Mouse (Mus musculus) bone marrow macrophage, adult 2 months (primary cell): ENCODE results near the gene Arhgap23.

Source experiments
- CTCF ChIP-seq: IDR thresholded peaks from 2 replicates; pipeline ENCODE4 v1.5.1; 2012; ENCODE audit warnings: low read depth, mild to moderate bottlenecking, low read length, moderate library complexity
- POLR2A ChIP-seq: IDR thresholded peaks from 2 replicates; pipeline ENCODE4 v1.6.1; 2012; ENCODE audit warnings: mild to moderate bottlenecking, low read depth, low read length, borderline replicate concordance

DNA sequence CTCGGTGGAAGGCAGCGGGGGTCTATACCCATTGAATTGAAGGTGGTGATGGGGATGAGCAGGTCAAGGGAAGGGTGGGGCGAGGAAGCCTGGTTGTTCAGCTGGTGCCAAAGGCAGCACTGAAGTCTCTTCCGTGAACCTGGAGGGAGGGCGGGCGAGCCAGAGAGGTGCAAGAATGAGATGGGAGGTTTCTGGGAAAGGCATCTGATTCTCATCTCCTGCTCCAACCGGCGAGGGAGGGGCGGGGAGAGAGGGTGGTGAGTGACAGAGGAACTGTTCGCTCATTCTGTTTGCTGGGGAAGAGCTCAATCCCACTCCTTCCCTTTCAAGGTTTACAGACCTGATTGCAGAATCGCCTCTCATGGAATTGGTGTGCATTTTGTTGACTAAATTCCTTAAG, 21.7 kb upstream of the Arhgap23 start:
- no peak for TF ChIP-seq POLR2A
- no peak for TF ChIP-seq CTCF
